In the genomic region with DNA sequence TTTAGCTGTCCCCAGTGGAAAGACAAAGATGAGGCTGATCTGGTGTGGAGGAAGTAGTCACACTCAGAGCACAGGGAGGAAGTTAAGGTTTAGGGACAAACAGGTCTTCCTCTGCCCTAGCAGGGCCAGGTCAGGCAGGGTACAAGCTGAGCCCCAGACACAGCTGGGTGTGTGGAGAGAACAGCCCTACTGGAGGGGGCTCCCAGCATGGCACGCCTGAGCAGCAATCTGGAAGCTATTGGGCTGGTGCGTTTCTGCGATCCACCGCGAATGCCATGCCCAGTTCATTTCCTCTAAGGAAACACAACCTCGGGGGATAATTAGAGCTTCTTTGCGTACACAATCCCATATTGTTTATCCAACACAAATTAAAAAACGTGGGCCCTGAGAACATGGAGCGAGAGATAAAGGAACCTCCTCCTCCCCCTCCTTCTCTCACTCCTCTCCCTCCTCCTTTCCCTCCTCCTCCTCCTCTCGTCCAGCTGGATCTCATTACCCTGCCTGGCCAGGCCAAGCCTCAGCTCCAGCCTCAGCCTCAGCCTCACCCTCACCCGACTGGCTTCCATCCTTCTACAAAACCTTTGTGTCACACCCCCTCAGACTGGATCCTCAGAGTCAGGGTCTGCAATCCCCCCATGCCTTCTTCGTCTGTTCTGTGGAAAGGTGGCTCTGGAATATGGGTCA, we compare ENCODE assay signal across 13 mouse cellular contexts.
DNase-seq lines count a peak whose midpoint lies in the region; ATAC-seq and TF ChIP-seq lines count a peak whose summit lies in the region.
"Had no signal": no experiment of that assay in that cellular context is flagged by ENCODE, and none has a peak within 500 bp of the region (broad histone marks: within the 10 kb centered on the region; RNA-seq: fewer than 3 reads in every experiment).

No protein-coding gene starts in this region.

- peak; percentile 24 for DNase-seq in forebrain, embryonic 10.5 days (ENCODE audit: extremely low spot score, low spot score)
- peak; percentile 40 for DNase-seq in lung, embryonic 14.5 days
- DNase-seq in lung, postnatal 4 days = no peak
- peak; percentile 29 for DNase-seq in embryo, embryonic 9.5 days (ENCODE audit: extremely low spot score)
- no peak for DNase-seq in gastrocnemius, adult 18-20 months (ENCODE audit: low spot score)
- DNase-seq in natural killer cell, adult 2 months (ENCODE audit: low spot score in 2 of 2) = no peak
- DNase-seq: cerebellum, adult 11 months; right cerebral cortex, postnatal 14 days had no signal

- TF ChIP-seq CTCF in lung, embryonic 14.5 days (IDR thresholded peaks at IDR 0.05; ENCODE audit: low read depth) = no peak

- no peak overlapping the region for H3K4me2 ChIP-seq in forebrain, embryonic 13.5 days
- H3K4me2 ChIP-seq in lung, embryonic 14.5 days = no peak overlapping the region
- H3K4me2 ChIP-seq in limb, embryonic 12.5 days = no peak overlapping the region
- H3K4me2 ChIP-seq: hindbrain, embryonic 15.5 days had no signal

- no peak overlapping the region for H3K4me3 ChIP-seq in forebrain, embryonic 10.5 days
- H3K4me3 ChIP-seq in forebrain, embryonic 13.5 days = no peak overlapping the region
- no peak overlapping the region for H3K4me3 ChIP-seq in lung, embryonic 14.5 days (ENCODE audit: low read depth, low read length)
- H3K4me3 ChIP-seq in limb, embryonic 12.5 days (replicated peaks) = no peak overlapping the region
- H3K4me3 ChIP-seq: hindbrain, embryonic 15.5 days had no signal

- 55% methylated on average over 12 of the region's 12 CpGs for WGBS in forebrain, embryonic 10.5 days
- 54% methylated on average over 12 of the region's 12 CpGs for WGBS in forebrain, embryonic 13.5 days
- WGBS in lung, embryonic 14.5 days = 45% methylated on average over 12 of the region's 12 CpGs
- 18% methylated on average over 12 of the region's 12 CpGs for WGBS in limb, embryonic 12.5 days

- H3K36me3 ChIP-seq in forebrain, embryonic 10.5 days (replicated peaks) = no peaks in the 10 kb centered on the region
- no peaks in the 10 kb centered on the region for H3K36me3 ChIP-seq in forebrain, embryonic 13.5 days (ENCODE audit: poor library complexity, severe bottlenecking)
- no peaks in the 10 kb centered on the region for H3K36me3 ChIP-seq in lung, embryonic 14.5 days (ENCODE audit: insufficient read depth)
- H3K36me3 ChIP-seq in limb, embryonic 12.5 days = no peaks in the 10 kb centered on the region
- H3K36me3 ChIP-seq: hindbrain, embryonic 15.5 days had no signal

- H3K4me1 ChIP-seq in forebrain, embryonic 10.5 days = peaks cover 42% of the 10 kb centered on the region
- 0 out of 2 replicates have a peak, but pooled peaks cover 6% of the 10 kb centered on the region for H3K4me1 ChIP-seq in forebrain, embryonic 13.5 days
- H3K4me1 ChIP-seq in lung, embryonic 14.5 days (ENCODE audit: insufficient read depth) = no peaks in the 10 kb centered on the region
- H3K4me1 ChIP-seq in limb, embryonic 12.5 days (replicated peaks) = peaks cover 37% of the 10 kb centered on the region
- H3K4me1 ChIP-seq: hindbrain, embryonic 15.5 days had no signal

- ATAC-seq in forebrain, embryonic 13.5 days = no peak
- peak; percentile 53; the same call in 1 of the 2 replicates for ATAC-seq in lung, embryonic 14.5 days (ENCODE audit: insufficient read depth)
- ATAC-seq in limb, embryonic 12.5 days (ENCODE audit: insufficient number of reproducible peaks, insufficient read depth, low FRiP score, low TSS enrichment, low read depth) = peak; percentile 66; the same call in 1 of the 2 replicates

- H3K27ac ChIP-seq in forebrain, embryonic 10.5 days = peak overlapping the region; percentile 78
- no peak overlapping the region for H3K27ac ChIP-seq in forebrain, embryonic 13.5 days
- H3K27ac ChIP-seq in lung, embryonic 14.5 days (ENCODE audit: low read depth) = no peak overlapping the region
- peak overlapping the region; percentile 78 for H3K27ac ChIP-seq in limb, embryonic 12.5 days
- H3K27ac ChIP-seq: hindbrain, embryonic 15.5 days; liver, embryonic 14.5 days had no signal

- peaks cover 100% of the 10 kb centered on the region for H3K27me3 ChIP-seq in forebrain, embryonic 10.5 days (ENCODE audit: poor library complexity, severe bottlenecking)
- peaks cover 46% of the 10 kb centered on the region; the same call in 1 of the 2 replicates for H3K27me3 ChIP-seq in forebrain, embryonic 13.5 days
- no peaks in the 10 kb centered on the region for H3K27me3 ChIP-seq in lung, embryonic 14.5 days (ENCODE audit: insufficient read depth, low read length)
- peaks cover 70% of the 10 kb centered on the region for H3K27me3 ChIP-seq in limb, embryonic 12.5 days
- H3K27me3 ChIP-seq: CH12.LX had no signal

- no peak overlapping the region for H3K9ac ChIP-seq in forebrain, embryonic 13.5 days
- no peak overlapping the region for H3K9ac ChIP-seq in lung, embryonic 14.5 days
- H3K9ac ChIP-seq in limb, embryonic 12.5 days (replicated peaks) = no peak overlapping the region
- H3K9ac ChIP-seq: hindbrain, embryonic 15.5 days; liver, embryonic 14.5 days had no signal

- no peaks in the 10 kb centered on the region for H3K9me3 ChIP-seq in forebrain, embryonic 10.5 days
- no peaks in the 10 kb centered on the region for H3K9me3 ChIP-seq in forebrain, embryonic 13.5 days (replicated peaks)
- H3K9me3 ChIP-seq in lung, embryonic 14.5 days (ENCODE audit: low read depth, low read length) = no peaks in the 10 kb centered on the region
- no peaks in the 10 kb centered on the region for H3K9me3 ChIP-seq in limb, embryonic 12.5 days
- H3K9me3 ChIP-seq: hindbrain, embryonic 15.5 days had no signal

Comparison
In these comparisons a context has a peak if more than half of its experiments do, and no peak if none do; other contexts are left out.
1. DNase-seq: peak in forebrain, embryonic 10.5 days (single experiment), lung, embryonic 14.5 days (single experiment) and embryo, embryonic 9.5 days (single experiment); none in lung, postnatal 4 days (0 of 2), gastrocnemius, adult 18-20 months (single experiment) and natural killer cell, adult 2 months (0 of 2).
2. H3K27ac ChIP-seq: peak in forebrain, embryonic 10.5 days (single experiment) and limb, embryonic 12.5 days (single experiment); none in forebrain, embryonic 13.5 days (single experiment) and lung, embryonic 14.5 days (single experiment).